Mouse (Mus musculus) olfactory bulb, adult 2 months (tissue): ENCODE data around the gene Snx10. TPM values are rescaled to one million over a fixed set of nuclear protein-coding genes. Genes with fewer than 3 reads are reported as not detected.

Experiments
- H3K27ac ChIP-seq: fragments of 200-500 bp; 2 replicates; pipeline ENCODE4 v1.5.1; 2012; ENCODE audit warnings: low read depth, low read length; ENCODE audit not compliant: insufficient read depth
- H3K4me1 ChIP-seq: fragments of 200-500 bp; 2 replicates; pipeline ENCODE4 v1.6.1; 2012; ENCODE audit warnings: low read length; ENCODE audit not compliant: control insufficient read depth, insufficient read depth
- H3K4me3 ChIP-seq: fragments of 200-500 bp; 2 replicates; pipeline ENCODE4 v1.5.1; 2012; ENCODE audit warnings: mild to moderate bottlenecking, low read depth, low read length, moderate library complexity; ENCODE audit not compliant: insufficient read depth
- CTCF ChIP-seq: fragments of 200-500 bp; IDR thresholded peaks from 2 replicates; pipeline ENCODE4 v1.5.1; 2012; ENCODE audit warnings: low read depth, mild to moderate bottlenecking, low read length, moderate library complexity; ENCODE audit not compliant: insufficient read depth
- POLR2A ChIP-seq: fragments of 200-500 bp; IDR thresholded peaks from 2 replicates; pipeline ENCODE4 v1.6.1; 2012; ENCODE audit warnings: mild to moderate bottlenecking, low read depth, low read length, moderate library complexity; ENCODE audit not compliant: insufficient read depth
- WGBS: fragments of 180-500 bp; shearing (Covaris S2); methylation state at CpG from one replicate; pipeline ENCODE4 v1.1.7; 2018; 5-methylcytosine and 5-hydroxymethylcytosine counted together
- polyA plus RNA-seq: library from polyadenylated mRNA; stranded (reverse); fragments of >200 nt; gene quantifications from 2 replicates; pipeline ENCODE4 v1.2.4, GENCODE M21; 2012; ENCODE audit warnings: low replicate concordance; ENCODE audit not compliant: missing spikeins, insufficient read depth, insufficient read length

Gene Snx10
- polyA plus RNA-seq, 1 experiment, result not detected

DNA sequence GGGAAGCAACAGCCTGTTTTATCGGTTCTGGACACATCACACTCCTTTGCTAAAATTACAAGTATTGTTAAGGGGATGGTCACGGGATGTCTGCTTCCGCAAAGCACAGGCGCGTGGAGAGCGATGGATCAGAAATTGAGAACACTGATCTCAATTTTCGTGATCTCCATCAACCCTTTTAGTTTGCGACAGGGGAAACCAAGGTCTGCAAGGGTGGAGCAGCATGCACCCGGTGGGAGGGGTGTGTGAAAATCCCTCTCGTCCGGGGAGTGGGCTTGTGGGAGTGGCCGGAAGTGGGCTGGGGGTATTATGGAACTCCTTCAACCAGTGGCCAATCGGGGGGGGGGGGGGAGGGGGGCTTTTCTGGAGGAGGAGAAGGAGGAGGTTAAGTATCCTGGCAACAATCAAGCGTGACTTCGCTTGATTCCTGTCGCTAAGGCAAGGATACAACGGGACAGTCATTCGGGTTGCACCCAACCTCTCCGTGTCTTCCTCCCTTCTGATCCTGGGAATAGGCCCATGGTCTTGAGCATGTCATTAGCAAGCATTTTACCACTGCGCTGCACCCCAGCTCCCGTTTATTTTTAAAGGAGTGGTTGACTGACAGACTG is 725 bp downstream of the Snx10 start:
- TF ChIP-seq CTCF, result no peak
- TF ChIP-seq POLR2A, result no peak
- 2% methylated on average over 21 of the region's 21 CpGs for WGBS
- peaks cover 2% of the 10 kb centered on the region; the same call in 1 of the 2 replicates for H3K4me1 ChIP-seq
- H3K27ac ChIP-seq, result no peak overlapping the region
- H3K4me3 ChIP-seq, result peak overlapping the region; percentile 48

DNA sequence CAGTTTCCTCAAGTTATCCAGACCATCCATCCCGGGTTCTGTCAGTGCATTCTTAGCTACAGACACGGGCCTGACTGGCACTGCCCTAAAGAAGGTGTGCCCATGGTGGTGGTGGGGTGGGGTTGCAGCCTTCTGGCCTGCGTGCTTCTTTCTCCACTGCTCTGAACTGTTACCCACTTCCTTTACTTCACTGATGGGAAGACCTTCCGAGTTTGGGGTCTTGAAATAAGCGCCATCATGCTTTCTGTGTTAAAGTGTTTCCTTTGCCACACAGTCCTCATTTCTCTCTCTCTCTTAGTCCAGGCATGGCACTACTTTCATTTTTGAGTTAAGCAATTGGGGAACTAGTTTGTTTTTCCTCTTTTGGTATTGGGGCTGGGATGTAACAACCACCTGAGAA is 1.3 kb downstream of the Snx10 start:
- Histone ChIP-seq H3K4me3 (peak overlapping the region; percentile 3; the same call in 1 of the 2 replicates), H3K27ac (no peak overlapping the region), H3K4me1 (peaks cover 2% of the 10 kb centered on the region; the same call in 1 of the 2 replicates)
- TF ChIP-seq POLR2A (no peak), CTCF (no peak)
- 38% methylated on average over 5 of the region's 5 CpGs for WGBS

DNA sequence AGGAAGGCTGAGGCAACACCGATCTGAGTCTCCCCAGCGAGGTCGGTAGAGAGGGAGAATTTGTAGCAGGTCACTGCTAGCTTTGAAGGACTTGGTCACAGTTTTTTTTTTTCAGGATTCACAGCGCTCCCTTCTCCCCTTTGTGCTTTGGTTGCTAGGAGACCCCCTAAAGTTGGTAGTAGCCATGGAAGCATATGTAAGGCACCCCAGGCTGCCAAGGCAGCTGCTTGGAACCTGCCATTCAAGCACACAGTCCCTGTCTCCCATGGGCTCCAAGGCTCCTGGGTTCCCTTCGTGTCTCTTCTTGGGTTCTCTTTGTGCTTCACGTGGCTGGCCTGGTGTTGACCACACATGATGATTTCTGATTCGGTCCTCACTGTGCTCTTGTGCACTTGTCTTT is 5.8 kb downstream of the Snx10 start:
- Histone ChIP-seq H3K27ac (no peak overlapping the region), H3K4me3 (no peak overlapping the region), H3K4me1 (0 out of 2 replicates have a peak, but pooled peaks cover 2% of the 10 kb centered on the region)
- TF ChIP-seq CTCF (no peak), POLR2A (no peak)
- 52% methylated on average over 7 of the region's 7 CpGs for WGBS

DNA sequence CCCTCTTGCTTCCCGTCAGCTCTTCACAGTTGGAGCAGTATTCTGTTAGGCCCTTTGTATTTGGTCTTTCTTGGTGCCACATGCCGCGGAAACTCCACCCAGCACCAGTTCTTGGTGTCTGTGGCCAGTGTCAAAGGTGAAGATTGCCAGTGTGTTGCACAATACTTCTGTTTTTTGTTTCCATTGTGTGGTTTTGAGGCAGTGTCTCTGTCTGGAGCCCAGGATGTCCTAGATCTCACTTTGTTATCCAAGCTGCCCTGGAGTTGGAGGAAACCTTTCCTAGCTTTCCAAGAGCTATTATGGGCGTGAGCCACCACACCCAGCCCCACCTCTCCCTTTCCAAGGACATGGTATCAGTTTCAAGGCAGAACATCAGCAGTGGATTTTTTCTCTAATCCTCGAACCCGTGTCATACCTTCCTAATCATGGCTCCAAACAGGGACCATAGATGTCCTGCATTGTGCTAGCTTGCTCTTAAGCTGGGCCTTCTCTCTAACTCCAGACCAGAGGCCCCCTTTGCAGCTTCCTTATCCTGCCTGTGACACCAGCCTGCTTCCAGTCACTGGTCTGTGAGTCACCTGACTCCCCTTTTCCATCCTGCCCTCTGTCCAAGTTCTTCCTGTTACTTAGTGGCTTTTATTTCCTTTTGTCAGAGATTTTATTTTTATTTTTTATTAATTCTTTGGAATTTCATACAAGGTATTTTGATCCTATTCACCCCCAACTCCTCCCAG is 9.9 kb downstream of the Snx10 start:
- 90% methylated on average over 6 of the region's 6 CpGs for WGBS
- Histone ChIP-seq H3K27ac (no peak overlapping the region), H3K4me1 (no peaks in the 10 kb centered on the region), H3K4me3 (no peak overlapping the region)
- TF ChIP-seq POLR2A (no peak), CTCF (no peak)

DNA sequence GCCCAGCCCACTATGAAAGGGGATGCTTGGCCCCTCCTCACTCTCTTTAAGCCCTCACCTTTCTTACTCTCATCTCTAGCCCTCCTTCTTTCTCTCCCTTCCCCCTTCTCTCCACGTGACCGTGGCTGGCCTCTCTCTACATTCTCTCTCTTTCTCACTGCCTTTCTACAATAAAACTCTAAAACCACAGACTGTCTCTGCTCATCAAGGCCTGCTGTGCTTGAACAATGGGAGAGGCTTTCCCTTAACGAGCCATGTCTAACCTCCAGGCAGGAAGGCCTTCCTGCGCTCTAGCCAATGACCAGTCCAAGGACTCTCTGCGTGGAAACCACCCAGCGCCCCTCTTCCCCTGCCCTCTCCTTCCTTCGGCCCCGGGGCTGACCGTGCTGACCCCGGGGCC is 11.9 kb downstream of the Snx10 start:
- WGBS, result 86% methylated on average over 10 of the region's 10 CpGs
- Histone ChIP-seq H3K4me1 (no peaks in the 10 kb centered on the region), H3K4me3 (no peak overlapping the region), H3K27ac (no peak overlapping the region)
- no peak for TF ChIP-seq CTCF
- TF ChIP-seq POLR2A, result no peak

DNA sequence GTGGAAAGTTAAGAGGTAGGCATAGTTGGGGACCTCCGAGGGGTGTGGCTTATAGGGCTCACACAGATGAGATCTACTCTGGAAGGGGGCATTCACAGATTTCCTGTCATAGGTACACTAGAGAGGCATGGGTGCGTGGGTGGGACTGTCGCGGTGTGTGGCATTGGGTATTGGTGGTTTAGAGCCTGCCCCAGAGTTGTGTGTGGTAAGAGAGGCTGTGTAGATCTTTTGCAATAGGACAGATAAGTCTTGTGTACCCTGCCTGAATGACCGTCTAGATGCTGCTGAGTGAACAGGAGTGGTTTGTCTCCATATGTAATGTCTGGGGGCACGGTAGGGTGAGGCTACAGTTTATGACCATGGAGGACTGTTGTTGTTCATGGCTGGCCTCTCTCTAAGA is 16.8 kb downstream of the Snx10 start:
- TF ChIP-seq CTCF (no peak), POLR2A (no peak)
- WGBS, result 92% methylated on average over 6 of the region's 6 CpGs
- no peak overlapping the region for H3K27ac ChIP-seq
- H3K4me3 ChIP-seq, result no peak overlapping the region
- no peaks in the 10 kb centered on the region for H3K4me1 ChIP-seq

DNA sequence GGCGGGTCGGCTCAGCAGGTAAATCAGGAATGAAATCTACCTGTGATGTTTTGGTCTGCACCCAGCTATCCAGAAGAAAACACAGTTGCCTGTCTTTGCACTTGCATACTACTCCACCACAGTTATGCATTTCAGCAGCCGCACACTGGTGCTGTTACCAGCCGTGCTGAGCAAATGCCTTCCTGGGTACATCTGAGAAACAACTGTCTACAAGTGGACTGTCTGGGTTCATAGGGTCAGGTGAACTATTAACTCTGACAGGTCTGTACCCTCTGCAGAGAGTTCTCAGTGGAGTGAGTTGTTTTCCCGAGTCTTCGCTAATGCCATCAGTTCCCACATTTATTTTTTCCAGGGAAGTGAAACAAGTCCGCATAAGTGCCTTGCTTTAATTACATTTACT is 17.7 kb downstream of the Snx10 start:
- TF ChIP-seq CTCF (no peak), POLR2A (no peak)
- H3K4me1 ChIP-seq, result no peaks in the 10 kb centered on the region
- H3K4me3 ChIP-seq, result no peak overlapping the region
- no peak overlapping the region for H3K27ac ChIP-seq
- WGBS, result 87% methylated on average over 7 of the region's 7 CpGs

DNA sequence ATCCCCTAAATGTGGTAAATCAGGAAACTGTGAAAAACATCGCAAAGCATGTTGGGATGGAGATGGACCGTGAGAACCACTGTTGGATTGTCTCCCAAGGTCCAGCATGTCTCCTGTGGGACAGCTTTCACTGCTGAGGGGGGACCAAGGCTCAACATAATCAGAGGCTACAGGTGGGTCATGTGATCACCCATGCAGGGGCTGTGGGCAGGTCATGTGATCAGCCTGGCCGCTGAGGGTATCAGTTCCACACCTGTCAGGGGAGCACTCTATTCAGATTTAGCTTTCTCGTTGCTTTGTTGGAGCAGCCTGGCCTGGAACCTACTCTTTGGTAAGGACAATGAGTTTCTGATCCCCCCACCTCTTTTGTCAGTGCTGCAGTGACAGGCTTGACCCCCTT is 18.4 kb downstream of the Snx10 start:
- TF ChIP-seq POLR2A, result no peak
- no peak for TF ChIP-seq CTCF
- Histone ChIP-seq H3K27ac (no peak overlapping the region), H3K4me1 (no peaks in the 10 kb centered on the region), H3K4me3 (no peak overlapping the region)
- 85% methylated on average over 4 of the region's 4 CpGs for WGBS

DNA sequence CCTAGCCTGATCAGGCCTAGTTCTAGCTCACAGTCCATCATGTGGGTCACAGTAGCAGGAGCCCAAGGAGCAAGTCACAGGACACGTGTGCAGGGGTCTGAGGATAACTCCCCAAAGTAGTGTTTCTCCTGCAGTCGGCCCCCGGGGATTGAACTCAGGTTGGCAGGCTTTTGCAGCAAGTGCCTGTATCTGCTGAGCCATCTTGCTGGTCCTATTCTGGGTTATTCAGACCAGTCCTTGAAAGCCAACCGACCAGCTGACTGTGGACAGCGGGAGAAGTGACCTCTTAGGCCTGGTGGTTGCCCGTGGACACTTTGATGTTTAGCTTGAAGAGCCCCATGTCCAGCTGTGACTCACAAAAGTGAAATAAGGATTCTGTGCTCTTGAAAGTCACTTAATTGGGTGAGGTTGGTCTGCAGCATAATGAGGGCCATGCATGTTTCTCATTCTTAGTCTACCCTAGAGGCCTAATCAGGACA is 20.0 kb downstream of the Snx10 start:
- TF ChIP-seq CTCF (no peak), POLR2A (no peak)
- WGBS, result 68% methylated on average over 6 of the region's 6 CpGs
- Histone ChIP-seq H3K4me3 (no peak overlapping the region), H3K27ac (no peak overlapping the region), H3K4me1 (no peaks in the 10 kb centered on the region)
